8 mouse cellular contexts compared by ENCODE assay signal in the genomic region with DNA sequence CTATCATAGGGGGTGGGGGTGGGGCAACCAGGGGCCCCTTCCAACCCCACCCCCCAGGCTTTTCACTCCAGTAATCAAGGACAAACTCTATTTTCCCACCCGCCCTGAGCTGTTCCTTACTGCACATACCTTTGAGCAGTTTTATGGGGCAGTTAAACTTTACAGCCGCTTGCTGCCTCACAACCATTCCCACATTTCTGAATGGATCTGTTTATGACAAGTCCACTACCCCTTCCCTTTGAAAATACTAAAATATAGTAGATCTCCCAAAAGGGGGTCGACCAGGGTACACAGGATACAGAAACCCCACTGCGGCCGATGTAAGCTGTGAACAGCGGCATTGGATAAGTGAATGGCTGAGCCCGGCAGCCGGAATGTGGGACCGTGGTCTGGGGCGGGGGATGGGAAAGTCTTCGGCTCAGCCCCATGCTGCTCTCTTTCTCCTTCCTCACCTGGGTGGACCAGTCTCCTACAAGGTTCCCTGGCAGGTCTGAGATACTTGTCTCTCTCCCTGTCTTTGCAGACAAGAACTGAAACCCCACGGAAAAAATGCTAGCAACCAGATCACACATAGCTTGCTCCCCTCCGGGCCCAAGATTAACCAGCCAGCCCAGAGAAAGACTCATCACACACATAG. TPM values are rescaled to one million over a fixed set of nuclear protein-coding genes. Genes with fewer than 3 reads are reported as not detected.
DNase-seq lines count a peak whose midpoint lies in the region; ATAC-seq and TF ChIP-seq lines count a peak whose summit lies in the region.

No protein-coding gene starts in this region.

- H3K27ac ChIP-seq in heart, postnatal 0 days (ENCODE audit: low read depth): no peak overlapping the region
- no peak overlapping the region for H3K27ac ChIP-seq in heart, adult 2 months
- peak overlapping the region; percentile 8; the same call in 1 of the 2 replicates for H3K27ac ChIP-seq in forebrain, embryonic 15.5 days (replicated peaks)
- peak overlapping the region; percentile 81 for H3K27ac ChIP-seq in limb, embryonic 10.5 days
- H3K27ac ChIP-seq in neural tube, embryonic 14.5 days (ENCODE audit: low read depth, low read length): no peak overlapping the region

- peak overlapping the region; percentile 40 for H3K4me2 ChIP-seq in heart, postnatal 0 days (ENCODE audit: low read depth, low read length)
- peak overlapping the region; percentile 22; the same call in 1 of the 2 replicates for H3K4me2 ChIP-seq in forebrain, embryonic 15.5 days (replicated peaks)
- peak overlapping the region; percentile 31 for H3K4me2 ChIP-seq in neural tube, embryonic 14.5 days (ENCODE audit: low read depth, low read length)

- no peaks in the 10 kb centered on the region for H3K79me2 ChIP-seq in heart, adult 2 months (replicated peaks; ENCODE audit: control insufficient read depth, insufficient read depth, low read length)

- peak overlapping the region; percentile 9; the same call in 1 of the 2 replicates for H3K4me3 ChIP-seq in heart, postnatal 0 days (ENCODE audit: low read depth, low read length)
- H3K4me3 ChIP-seq in heart, adult 2 months: no peak overlapping the region
- no peak overlapping the region for H3K4me3 ChIP-seq in forebrain, embryonic 15.5 days
- peak overlapping the region; percentile 40 for H3K4me3 ChIP-seq in limb, embryonic 10.5 days
- H3K4me3 ChIP-seq in neural tube, embryonic 14.5 days (ENCODE audit: low read depth, low read length): peak overlapping the region; percentile 11; the same call in 1 of the 2 replicates

- intact Hi-C loops in heart, adult 2 months (cut with DNase I): no loop called here

- no peak for TF ChIP-seq EP300 in heart, postnatal 0 days (IDR thresholded peaks at IDR 0.05; ENCODE audit: low read depth)
- no peak for TF ChIP-seq EP300 in heart, adult 2 months (IDR thresholded peaks at IDR 0.05; ENCODE audit: insufficient read depth, low read depth, low read length)

- H3K4me1 ChIP-seq in heart, postnatal 0 days (ENCODE audit: control insufficient read depth, insufficient read depth): no peaks in the 10 kb centered on the region
- H3K4me1 ChIP-seq in heart, adult 2 months (ENCODE audit: control insufficient read depth, insufficient read depth, low read length): no peaks in the 10 kb centered on the region
- H3K4me1 ChIP-seq in forebrain, embryonic 15.5 days: peaks cover 28% of the 10 kb centered on the region
- H3K4me1 ChIP-seq in limb, embryonic 10.5 days: peaks cover 44% of the 10 kb centered on the region
- H3K4me1 ChIP-seq in neural tube, embryonic 14.5 days (ENCODE audit: control insufficient read depth, insufficient read depth, low read length): peaks cover 22% of the 10 kb centered on the region; the same call in 1 of the 2 replicates

- H3K9ac ChIP-seq in heart, postnatal 0 days (replicated peaks; ENCODE audit: low read depth, low read length): no peak overlapping the region
- H3K9ac ChIP-seq in heart, adult 2 months (ENCODE audit: low read depth, low read length): no peak overlapping the region
- H3K9ac ChIP-seq in forebrain, embryonic 15.5 days (replicated peaks): 0 out of 2 replicates have a peak overlapping the region, but pooled peaks have one; percentile 2
- 0 out of 2 replicates have a peak overlapping the region, but pooled peaks have one; percentile 0 for H3K9ac ChIP-seq in neural tube, embryonic 14.5 days (replicated peaks; ENCODE audit: low read depth, low read length)

- no peaks in the 10 kb centered on the region for H3K9me3 ChIP-seq in heart, postnatal 0 days (replicated peaks; ENCODE audit: control insufficient read depth, low read length)
- no peaks in the 10 kb centered on the region for H3K9me3 ChIP-seq in forebrain, embryonic 15.5 days
- H3K9me3 ChIP-seq in limb, embryonic 10.5 days (replicated peaks): no peaks in the 10 kb centered on the region
- H3K9me3 ChIP-seq in neural tube, embryonic 14.5 days (ENCODE audit: control insufficient read depth, low read length): no peaks in the 10 kb centered on the region

- TF ChIP-seq CTCF in heart, postnatal 0 days (IDR thresholded peaks at IDR 0.05; ENCODE audit: low read depth): no peak
- no peak for TF ChIP-seq CTCF in heart, adult 2 months (IDR thresholded peaks at IDR 0.05)

- 0 out of 2 replicates have a peak, but pooled peaks cover 3% of the 10 kb centered on the region for H3K27me3 ChIP-seq in heart, postnatal 0 days (ENCODE audit: control insufficient read depth, insufficient read depth, low read length)
- H3K27me3 ChIP-seq in heart, adult 2 months (ENCODE audit: control insufficient read depth, insufficient read depth, low read length): no peaks in the 10 kb centered on the region
- H3K27me3 ChIP-seq in forebrain, embryonic 15.5 days: no peaks in the 10 kb centered on the region
- H3K27me3 ChIP-seq in limb, embryonic 10.5 days (ENCODE audit: low read depth, poor library complexity, severe bottlenecking): peaks cover 79% of the 10 kb centered on the region
- no peaks in the 10 kb centered on the region for H3K27me3 ChIP-seq in neural tube, embryonic 14.5 days (ENCODE audit: control insufficient read depth, insufficient read depth, low read length)

- H3K36me3 ChIP-seq in heart, postnatal 0 days (replicated peaks; ENCODE audit: control insufficient read depth, insufficient read depth, low read length): no peaks in the 10 kb centered on the region
- H3K36me3 ChIP-seq in heart, adult 2 months (ENCODE audit: control insufficient read depth, insufficient read depth, low read length): no peaks in the 10 kb centered on the region
- H3K36me3 ChIP-seq in forebrain, embryonic 15.5 days: no peaks in the 10 kb centered on the region
- no peaks in the 10 kb centered on the region for H3K36me3 ChIP-seq in limb, embryonic 10.5 days
- no peaks in the 10 kb centered on the region for H3K36me3 ChIP-seq in neural tube, embryonic 14.5 days (ENCODE audit: control insufficient read depth, insufficient read depth, low read length)

- TF ChIP-seq POLR2A in heart, adult 2 months (IDR thresholded peaks at IDR 0.05; ENCODE audit: insufficient read depth, low read depth, low read length): no peak

- 22% methylated on average over 13 of the region's 13 CpGs for WGBS in heart, postnatal 0 days
- WGBS in heart, adult 2 months: 39% methylated on average over 13 of the region's 13 CpGs
- 13% methylated on average over 13 of the region's 13 CpGs for WGBS in forebrain, embryonic 15.5 days
- 12% methylated on average over 13 of the region's 13 CpGs for WGBS in limb, embryonic 10.5 days
- WGBS in neural tube, embryonic 14.5 days: 4% methylated on average over 13 of the region's 13 CpGs

- 0 out of 2 replicates have a peak, but pooled peaks have one; percentile 40 for ATAC-seq in heart, postnatal 0 days (ENCODE audit: insufficient read depth, low read depth)
- ATAC-seq in forebrain, embryonic 15.5 days (replicated peaks): peak; percentile 60
- peak; percentile 61 for ATAC-seq in neural tube, embryonic 14.5 days (ENCODE audit: low read depth)

- no peak for DNase-seq in heart, postnatal 0 days (ENCODE audit: low spot score)
- DNase-seq in heart, adult 2 months: no peak
- DNase-seq in limb, embryonic 10.5 days (ENCODE audit: low spot score): peak; percentile 68
- no peak for DNase-seq in spleen, postnatal 4 days (ENCODE audit: low spot score in 2 of 2)
- no peak for DNase-seq in adrenal gland, postnatal 14 days
- no peak for DNase-seq in frontal cortex, postnatal 14 days (ENCODE audit: low spot score in 2 of 2)

RNA-seq across cellular contexts. Expression of a gene that starts 36.6 kb away (rescaled TPM):
- total RNA-seq in heart, postnatal 0 days (2014; rRNA removed; ENCODE audit: low replicate concordance): 6.1 and 11.0 TPM in 2 replicates
- 4.9 and 6.0 TPM in 2 replicates for polyA plus RNA-seq in heart, postnatal 0 days (2015; fragmentation: Nextera tagmentation; extraction: Ambion mirVana)
- 1 to 10 TPM; 4.7 to 5.2 TPM for total RNA-seq in heart, adult 2 months (2021)
- polyA plus RNA-seq in heart, adult 2 months (2012; rRNA removed): 5.7 and 5.8 TPM in 2 replicates
- polyA plus RNA-seq in forebrain, embryonic 15.5 days (2015; fragmentation: Nextera tagmentation; extraction: Ambion mirVana): 188 and 194 TPM in 2 replicates
- polyA plus RNA-seq in limb, embryonic 10.5 days (2016; fragmentation: Nextera tagmentation; extraction: Ambion mirVana): 11.3 and 13.5 TPM in 2 replicates
- 136 and 139 TPM in 2 replicates for polyA plus RNA-seq in neural tube, embryonic 14.5 days (2014; fragmentation: Nextera tagmentation; extraction: Ambion mirVana)
- 53.5 and 56.7 TPM in 2 replicates for total RNA-seq in adrenal gland, postnatal 14 days (2021)

Comparison
In these comparisons a context has a peak if more than half of its experiments do, and no peak if none do; other contexts are left out.
1. H3K4me3 ChIP-seq: peak in heart, postnatal 0 days (single experiment), limb, embryonic 10.5 days (single experiment) and neural tube, embryonic 14.5 days (single experiment); none in heart, adult 2 months (single experiment) and forebrain, embryonic 15.5 days (single experiment).
2. H3K27ac ChIP-seq: peak in forebrain, embryonic 15.5 days (single experiment) and limb, embryonic 10.5 days (single experiment); none in heart, postnatal 0 days (single experiment), heart, adult 2 months (single experiment) and neural tube, embryonic 14.5 days (single experiment).
3. H3K9ac ChIP-seq: peak in forebrain, embryonic 15.5 days (single experiment) and neural tube, embryonic 14.5 days (single experiment); none in heart, postnatal 0 days (single experiment) and heart, adult 2 months (single experiment).
4. Peak in every context shown above with its lines, with median percentiles within 50 percentile points of each other: ATAC-seq and H3K4me2 ChIP-seq.